Mouse (Mus musculus): ENCODE results near the gene Gas8.
"Not testable (repeated sequence)": the region's sequence is repeated elsewhere in the genome, so short reads cannot be mapped to it uniquely, and the experiment has no call there.

Gas8 gene

GRCm38 (mm10) chr8:123515540-123515897 lies 3.1 kb upstream of the Gas8 start:
- no peak for DNase-seq

GRCm38 (mm10) chr8:123516596-123516995 lies 2.0 kb upstream of the Gas8 start:
- DNase-seq = no peak

- DNase-seq = no peak
Measured at GRCm38 (mm10) chr8:123518172-123518571, 462 bp upstream of the Gas8 start.

- DNase-seq = not testable (repeated sequence)
Measured at GRCm38 (mm10) chr8:123520048-123520447, 1.4 kb downstream of the Gas8 start.

- DNase-seq = no peak
Measured at GRCm38 (mm10) chr8:123527720-123528489, 9.3 kb downstream of the Gas8 start.

- DNase-seq = no peak
Measured at GRCm38 (mm10) chr8:123536242-123536989, 17.8 kb downstream of the Gas8 start.

- no peak for DNase-seq
Measured at GRCm38 (mm10) chr8:123536990-123537380, 18.4 kb downstream of the Gas8 start.

GRCm38 (mm10) chr8:123537641-123538040 lies 19.0 kb downstream of the Gas8 start:
- peak; percentile 28 for DNase-seq

- DNase-seq = not testable (repeated sequence)
Measured at GRCm38 (mm10) chr8:123564221-123564620, 45.6 kb downstream of the Gas8 start.

- DNase-seq = not testable (repeated sequence)
Measured at GRCm38 (mm10) chr8:123575386-123575785, 56.8 kb downstream of the Gas8 start.
